Mouse (Mus musculus) erythroid progenitor cell, adult 5-6 weeks (primary cell): ENCODE results near the gene Olfr1463. TPM values are rescaled to one million over a fixed set of nuclear protein-coding genes. Genes with fewer than 3 reads are reported as not detected.

ENCODE experiments used
- ATAC-seq: replicated peaks from 2 replicates; pipeline ENCODE4 v1.8.0; 2016; ENCODE audit warnings: moderate number of reproducible peaks, mild to moderate bottlenecking, moderate TSS enrichment, inconsistent platforms; ENCODE audit not compliant: poor library complexity, low FRiP score, severe bottlenecking
- total RNA-seq, 2 experiments: library from RNA; stranded (forward) in 1 of 2; stranded (reverse) in 1 of 2; fragments of 150-400 nt in 1 of 2; fragments of 186-747, 209-891 nt in 1 of 2; gene quantifications; 2 replicates each; pipeline versions ENCODE4 v1.2.3 to v1.2.4; 2015 to 2017; ENCODE audit warnings: low replicate concordance in 2 of 2

Gene Olfr1463
- total RNA-seq (2015; ENCODE audit: low replicate concordance) (not detected in 2 replicates), total RNA-seq (2017; ENCODE audit: low replicate concordance) (not detected in 2 replicates)

DNA sequence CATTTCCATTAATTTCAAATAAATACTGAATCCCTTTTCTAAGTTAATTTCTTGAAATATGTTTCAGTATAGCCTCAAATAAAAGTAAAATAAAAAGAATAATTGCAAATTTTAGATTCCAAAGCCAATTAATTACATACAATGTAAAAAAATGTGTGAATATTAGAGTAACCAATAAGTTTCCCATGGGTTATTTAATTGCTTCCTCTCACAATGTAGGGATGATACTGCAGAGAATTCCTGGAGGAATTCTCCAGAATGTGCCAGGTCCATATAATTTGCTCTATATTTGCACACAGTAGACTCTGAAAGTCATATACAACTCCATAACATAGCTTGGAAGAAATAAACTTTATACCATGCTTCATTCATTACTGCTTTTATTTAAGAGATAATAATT is at the start of gene Olfr1463:
Gene Olfr1463, plus strand, starts transcription at position 301 of the 400 bp plus-strand sequence.
- ATAC-seq = no peak

GRCm38 (mm10) chr19:13185434-13185833 is 45.7 kb upstream of the Olfr1463 start, which contains the start of gene Olfr1462:
Olfr1462 (plus strand) TSS chr19:13185734.
- ATAC-seq = no peak

- ATAC-seq = no peak
These were observed 9.5 kb upstream of the Olfr1463 start for GRCm38 (mm10) chr19:13221666-13222065.

Other genes with a start within 250 kb of the Olfr1463 start
- not detected in 2 replicates for gene Olfr1451, start 236.3 kb upstream of the Olfr1463 start, total RNA-seq (2015; ENCODE audit: low replicate concordance)
- gene Olfr1451, start 236.3 kb upstream of the Olfr1463 start, total RNA-seq (2017; ENCODE audit: low replicate concordance) = not detected in 2 replicates
- not detected in 2 replicates for gene Olfr1453, start 203.0 kb upstream of the Olfr1463 start, total RNA-seq (2015; ENCODE audit: low replicate concordance)
- gene Olfr1453, start 203.0 kb upstream of the Olfr1463 start, total RNA-seq (2017; ENCODE audit: low replicate concordance) = not detected in 2 replicates
- not detected in 2 replicates for gene Olfr1454, start 170.7 kb upstream of the Olfr1463 start, total RNA-seq (2015; ENCODE audit: low replicate concordance)
- gene Olfr1454, start 170.7 kb upstream of the Olfr1463 start, total RNA-seq (2017; ENCODE audit: low replicate concordance) = not detected in 2 replicates
- gene Olfr1457, start 133.4 kb upstream of the Olfr1463 start, total RNA-seq (2015; ENCODE audit: low replicate concordance) = not detected in 2 replicates
- not detected in 2 replicates for gene Olfr1457, start 133.4 kb upstream of the Olfr1463 start, total RNA-seq (2017; ENCODE audit: low replicate concordance)
- gene Olfr1458, start 124.6 kb upstream of the Olfr1463 start, total RNA-seq (2015; ENCODE audit: low replicate concordance) = not detected in 2 replicates
- not detected in 2 replicates for gene Olfr1458, start 124.6 kb upstream of the Olfr1463 start, total RNA-seq (2017; ENCODE audit: low replicate concordance)
- not detected in 2 replicates for gene Olfr1459, start 81.8 kb upstream of the Olfr1463 start, total RNA-seq (2015; ENCODE audit: low replicate concordance)
- not detected in 2 replicates for gene Olfr1459, start 81.8 kb upstream of the Olfr1463 start, total RNA-seq (2017; ENCODE audit: low replicate concordance)
- gene Olfr1461, start 68.3 kb upstream of the Olfr1463 start, total RNA-seq (2015; ENCODE audit: low replicate concordance) = not detected in 2 replicates
- not detected in 2 replicates for gene Olfr1461, start 68.3 kb upstream of the Olfr1463 start, total RNA-seq (2017; ENCODE audit: low replicate concordance)
- gene Olfr1462, start 45.6 kb upstream of the Olfr1463 start, total RNA-seq (2015; ENCODE audit: low replicate concordance) = not detected in 2 replicates
- not detected in 2 replicates for gene Olfr1462, start 45.6 kb upstream of the Olfr1463 start, total RNA-seq (2017; ENCODE audit: low replicate concordance)
- not detected in 2 replicates for gene Olfr1465, start 84.2 kb downstream of the Olfr1463 start, total RNA-seq (2015; ENCODE audit: low replicate concordance)
- gene Olfr1465, start 84.2 kb downstream of the Olfr1463 start, total RNA-seq (2017; ENCODE audit: low replicate concordance) = not detected in 2 replicates
- gene Olfr1466, start 107.5 kb downstream of the Olfr1463 start, total RNA-seq (2015; ENCODE audit: low replicate concordance) = not detected in 2 replicates
- gene Olfr1466, start 107.5 kb downstream of the Olfr1463 start, total RNA-seq (2017; ENCODE audit: low replicate concordance) = not detected in 2 replicates
- not detected in 2 replicates for gene Olfr1467, start 130.9 kb downstream of the Olfr1463 start, total RNA-seq (2015; ENCODE audit: low replicate concordance)
- gene Olfr1467, start 130.9 kb downstream of the Olfr1463 start, total RNA-seq (2017; ENCODE audit: low replicate concordance) = not detected in 2 replicates
- gene Olfr1469, start 176.5 kb downstream of the Olfr1463 start, total RNA-seq (2015; ENCODE audit: low replicate concordance) = not detected in 2 replicates
- not detected in 2 replicates for gene Olfr1469, start 176.5 kb downstream of the Olfr1463 start, total RNA-seq (2017; ENCODE audit: low replicate concordance)
- gene Olfr1471, start 212.1 kb downstream of the Olfr1463 start, total RNA-seq (2015; ENCODE audit: low replicate concordance) = not detected in 2 replicates
- gene Olfr1471, start 212.1 kb downstream of the Olfr1463 start, total RNA-seq (2017; ENCODE audit: low replicate concordance) = not detected in 2 replicates
- gene Olfr1472, start 224.8 kb downstream of the Olfr1463 start, total RNA-seq (2015; ENCODE audit: low replicate concordance) = not detected in 2 replicates
- gene Olfr1472, start 224.8 kb downstream of the Olfr1463 start, total RNA-seq (2017; ENCODE audit: low replicate concordance) = not detected in 2 replicates
- gene Olfr1474, start 238.2 kb downstream of the Olfr1463 start, total RNA-seq (2015; ENCODE audit: low replicate concordance) = not detected in 2 replicates
- not detected in 2 replicates for gene Olfr1474, start 238.2 kb downstream of the Olfr1463 start, total RNA-seq (2017; ENCODE audit: low replicate concordance)
- not detected in 2 replicates for gene Olfr1475, start 248.9 kb downstream of the Olfr1463 start, total RNA-seq (2015; ENCODE audit: low replicate concordance)
- gene Olfr1475, start 248.9 kb downstream of the Olfr1463 start, total RNA-seq (2017; ENCODE audit: low replicate concordance) = not detected in 2 replicates